Mouse (Mus musculus): ENCODE measurements around the gene Trpv5. TPM values are rescaled to one million over a fixed set of nuclear protein-coding genes. Genes with fewer than 3 reads are reported as not detected.
A peak's percentile ranks its signal among the peaks of the same experiment; 100 is the strongest.

The Trpv5 gene
- polyA plus RNA-seq, 1 experiment from 2014 or later: not detected

DNA sequence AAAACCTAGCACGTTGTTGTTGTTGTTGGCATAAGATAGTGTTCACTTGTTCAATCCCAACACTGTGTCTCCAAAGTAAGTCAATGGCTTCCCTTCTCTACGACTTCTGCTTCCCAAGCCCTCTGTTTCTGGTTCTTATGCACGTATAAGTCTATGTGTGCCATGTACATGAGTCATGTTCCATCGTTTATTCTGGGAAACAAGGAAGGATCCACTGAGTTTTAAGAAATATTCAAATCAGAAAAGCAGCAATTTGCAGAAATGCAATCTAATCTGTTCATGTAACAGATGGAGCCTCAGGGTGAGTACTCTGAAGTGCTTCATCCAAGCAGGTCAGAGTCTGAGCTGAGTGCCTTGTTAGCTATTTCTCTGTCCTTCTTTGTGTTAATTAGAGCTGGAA is 49.0 kb downstream of the Trpv5 start:
- Histone ChIP-seq H3K4me3 (ENCODE audit: low read length) (no peak overlapping the region), H3K36me3 (ENCODE audit: control insufficient read depth, insufficient read depth, low read length) (no peaks in the 10 kb centered on the region), H3K27ac (ENCODE audit: low read length) (no peak overlapping the region), H3K4me2 (ENCODE audit: low read depth, low read length) (no peak overlapping the region), H3K27me3 (ENCODE audit: control insufficient read depth, insufficient read depth, low read depth, low read length) (no peaks in the 10 kb centered on the region), H3K9ac (ENCODE audit: low read length) (no peak overlapping the region), H3K4me1 (replicated peaks; ENCODE audit: control insufficient read depth, insufficient read depth, low read length) (no peaks in the 10 kb centered on the region), H3K9me3 (ENCODE audit: control insufficient read depth, low read length) (no peaks in the 10 kb centered on the region)
- no peak for ATAC-seq (ENCODE audit: low read depth)
- WGBS: 78% methylated on average over 4 of the region's 4 CpGs

DNA sequence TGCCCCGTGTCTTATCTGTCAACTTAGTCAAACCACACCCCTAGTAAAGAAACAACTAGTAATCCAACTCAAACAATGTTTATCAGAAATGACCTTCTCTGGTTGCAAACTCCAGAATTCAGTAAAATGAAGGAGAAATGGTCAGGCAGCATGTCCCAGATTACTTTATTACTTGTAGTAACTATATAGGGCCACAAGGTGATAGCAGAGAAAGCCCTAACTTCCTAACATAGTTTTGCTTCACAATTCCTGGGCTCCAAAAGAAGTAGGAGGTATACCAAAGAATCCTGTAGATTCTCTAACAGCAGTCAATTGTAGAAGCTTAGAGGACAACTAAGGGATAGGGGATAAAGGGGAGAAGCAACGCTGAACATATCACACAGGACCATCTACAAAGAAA is 49.8 kb downstream of the Trpv5 start:
- Histone ChIP-seq H3K4me2 (ENCODE audit: low read depth, low read length) (no peak overlapping the region), H3K4me3 (ENCODE audit: low read length) (no peak overlapping the region), H3K27ac (ENCODE audit: low read length) (no peak overlapping the region), H3K9me3 (ENCODE audit: control insufficient read depth, low read length) (no peaks in the 10 kb centered on the region), H3K27me3 (ENCODE audit: control insufficient read depth, insufficient read depth, low read depth, low read length) (no peaks in the 10 kb centered on the region), H3K4me1 (replicated peaks; ENCODE audit: control insufficient read depth, insufficient read depth, low read length) (no peaks in the 10 kb centered on the region), H3K36me3 (ENCODE audit: control insufficient read depth, insufficient read depth, low read length) (no peaks in the 10 kb centered on the region), H3K9ac (ENCODE audit: low read length) (no peak overlapping the region)
- ATAC-seq (ENCODE audit: low read depth): no peak
- WGBS: 45% methylated on average over 2 of the region's 2 CpGs

DNA sequence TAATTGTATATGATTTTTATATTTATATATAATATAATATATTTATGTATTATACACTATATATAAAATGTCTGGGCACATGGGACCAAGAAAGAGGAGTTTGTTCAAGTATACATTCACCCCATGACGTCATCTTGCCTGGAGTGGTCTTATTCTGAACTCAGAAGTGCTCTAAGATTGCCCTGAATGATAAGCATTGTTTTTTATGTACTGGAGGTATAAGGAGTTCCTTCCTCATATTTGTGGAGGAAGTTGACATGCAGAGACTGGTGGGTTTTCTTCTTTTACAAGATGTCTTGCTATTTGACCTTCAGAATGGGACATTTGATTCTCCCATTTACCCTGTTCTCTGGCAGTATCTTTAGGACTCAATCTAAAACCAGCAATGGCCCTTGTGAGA is 52.4 kb downstream of the Trpv5 start:
- H3K27me3 ChIP-seq (ENCODE audit: control insufficient read depth, insufficient read depth, low read depth, low read length): no peaks in the 10 kb centered on the region
- ATAC-seq (ENCODE audit: low read depth): no peak
- H3K4me3 ChIP-seq (ENCODE audit: low read length): no peak overlapping the region
- no peaks in the 10 kb centered on the region for H3K36me3 ChIP-seq (ENCODE audit: control insufficient read depth, insufficient read depth, low read length)
- H3K9ac ChIP-seq (ENCODE audit: low read length): no peak overlapping the region
- no peak overlapping the region for H3K27ac ChIP-seq (ENCODE audit: low read length)
- H3K4me1 ChIP-seq (replicated peaks; ENCODE audit: control insufficient read depth, insufficient read depth, low read length): no peaks in the 10 kb centered on the region
- H3K4me2 ChIP-seq (ENCODE audit: low read depth, low read length): no peak overlapping the region
- no peaks in the 10 kb centered on the region for H3K9me3 ChIP-seq (ENCODE audit: control insufficient read depth, low read length)
- 53% methylated on average over 1 of the region's 1 CpGs for WGBS

DNA sequence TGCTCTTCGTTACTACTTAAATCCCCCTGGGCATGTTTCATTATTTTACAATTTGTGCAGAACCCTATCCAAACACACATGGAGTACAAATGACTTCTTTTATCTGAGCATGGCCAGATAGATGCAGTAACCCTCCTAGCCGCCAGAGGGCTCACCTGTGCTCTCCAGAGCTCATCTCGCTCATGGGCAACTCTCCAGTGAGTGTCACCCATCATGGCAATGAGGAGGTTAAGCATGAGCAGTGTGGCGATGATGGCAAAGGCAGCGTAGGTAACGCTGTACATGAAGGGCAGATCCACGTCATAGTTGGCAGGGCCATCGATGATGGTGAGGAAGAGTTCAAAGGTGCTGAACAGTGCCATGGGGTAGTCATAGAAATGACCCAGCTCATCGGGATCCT is 57.9 kb downstream of the Trpv5 start:
- no peaks in the 10 kb centered on the region for H3K9me3 ChIP-seq (ENCODE audit: control insufficient read depth, low read length)
- H3K4me3 ChIP-seq (ENCODE audit: low read length): no peak overlapping the region
- H3K27ac ChIP-seq (ENCODE audit: low read length): no peak overlapping the region
- H3K4me1 ChIP-seq (replicated peaks; ENCODE audit: control insufficient read depth, insufficient read depth, low read length): no peaks in the 10 kb centered on the region
- ATAC-seq (ENCODE audit: low read depth): no peak
- no peak overlapping the region for H3K9ac ChIP-seq (ENCODE audit: low read length)
- no peak overlapping the region for H3K4me2 ChIP-seq (ENCODE audit: low read depth, low read length)
- WGBS: 63% methylated on average over 9 of the region's 9 CpGs
- no peaks in the 10 kb centered on the region for H3K27me3 ChIP-seq (ENCODE audit: control insufficient read depth, insufficient read depth, low read depth, low read length)
- no peaks in the 10 kb centered on the region for H3K36me3 ChIP-seq (ENCODE audit: control insufficient read depth, insufficient read depth, low read length)

DNA sequence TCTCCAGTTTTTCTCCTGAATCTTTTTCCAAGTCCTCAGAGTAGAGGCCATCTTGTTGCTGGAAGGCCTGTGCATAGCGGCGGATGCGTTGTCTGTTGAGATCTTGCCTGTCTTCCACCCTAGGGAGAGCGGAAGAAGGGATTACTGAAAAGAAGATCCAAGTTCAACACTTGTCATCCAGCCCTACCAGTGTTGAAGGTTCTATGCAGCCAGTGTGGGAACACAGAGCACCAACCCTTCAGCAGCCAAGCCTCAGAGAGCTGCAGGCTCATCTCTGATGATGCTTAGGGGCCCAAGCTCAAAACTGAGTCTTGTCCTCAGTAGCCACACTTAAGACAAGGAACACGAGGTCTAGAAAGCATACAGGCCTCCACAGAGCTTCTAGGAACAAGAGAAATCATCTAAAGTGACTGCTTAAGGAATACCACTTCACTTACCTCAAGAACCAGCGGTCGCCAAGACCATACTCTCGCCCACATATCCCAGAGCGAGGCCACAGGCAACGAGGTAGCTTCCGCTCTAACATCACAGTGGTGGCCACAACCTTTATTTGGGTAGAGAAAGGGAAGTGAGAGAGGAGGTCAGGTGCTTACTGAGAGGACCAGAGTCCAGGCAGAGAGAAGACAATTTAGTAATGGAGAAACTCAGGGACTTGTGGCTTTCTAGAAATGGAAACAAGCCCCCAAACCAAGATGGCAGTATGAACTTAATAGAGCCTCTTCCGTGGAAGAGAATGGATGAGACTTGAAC is 59.2 kb downstream of the Trpv5 start:
- no peaks in the 10 kb centered on the region for H3K4me1 ChIP-seq (replicated peaks; ENCODE audit: control insufficient read depth, insufficient read depth, low read length)
- no peaks in the 10 kb centered on the region for H3K9me3 ChIP-seq (ENCODE audit: control insufficient read depth, low read length)
- no peaks in the 10 kb centered on the region for H3K36me3 ChIP-seq (ENCODE audit: control insufficient read depth, insufficient read depth, low read length)
- 89% methylated on average over 12 of the region's 12 CpGs for WGBS
- no peak for ATAC-seq (ENCODE audit: low read depth)
- H3K9ac ChIP-seq (ENCODE audit: low read length): no peak overlapping the region
- no peaks in the 10 kb centered on the region for H3K27me3 ChIP-seq (ENCODE audit: control insufficient read depth, insufficient read depth, low read depth, low read length)
- no peak overlapping the region for H3K4me2 ChIP-seq (ENCODE audit: low read depth, low read length)
- H3K4me3 ChIP-seq (ENCODE audit: low read length): no peak overlapping the region
- no peak overlapping the region for H3K27ac ChIP-seq (ENCODE audit: low read length)

DNA sequence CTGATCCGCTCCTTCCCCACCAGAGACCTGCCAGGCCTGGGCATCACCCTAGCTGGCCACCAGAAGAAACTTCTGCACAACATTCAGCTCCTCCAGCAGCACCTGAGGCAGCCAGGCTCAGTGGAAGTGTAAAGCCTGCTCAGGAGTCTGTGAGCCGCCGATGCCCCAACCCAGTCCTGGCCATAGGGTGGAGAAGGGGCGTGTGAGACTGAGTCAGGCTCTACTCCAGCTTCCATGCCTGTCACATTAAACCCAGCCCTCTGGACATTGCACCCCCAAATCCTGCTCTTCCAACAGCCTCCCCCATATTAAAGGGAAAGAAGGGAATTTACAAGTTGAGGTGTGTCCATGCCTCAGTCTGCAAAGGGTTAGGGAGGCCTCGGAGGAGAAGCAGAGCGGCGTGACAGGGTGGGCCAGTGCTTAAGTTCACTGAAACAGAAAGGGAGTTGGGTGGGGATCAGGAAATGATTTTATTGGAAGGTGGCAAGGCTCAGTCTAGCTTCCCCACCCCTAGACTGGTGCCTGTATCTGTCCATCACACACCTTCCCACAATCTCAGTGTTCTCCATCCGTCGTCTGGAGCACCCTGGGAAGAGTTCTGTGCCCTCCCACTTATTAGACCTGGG is 60.3 kb downstream of the Trpv5 start:
- Histone ChIP-seq H3K36me3 (ENCODE audit: control insufficient read depth, insufficient read depth, low read length) (no peaks in the 10 kb centered on the region), H3K4me2 (ENCODE audit: low read depth, low read length) (no peak overlapping the region), H3K9me3 (ENCODE audit: control insufficient read depth, low read length) (no peaks in the 10 kb centered on the region), H3K9ac (ENCODE audit: low read length) (no peak overlapping the region), H3K27me3 (ENCODE audit: control insufficient read depth, insufficient read depth, low read depth, low read length) (no peaks in the 10 kb centered on the region), H3K4me3 (ENCODE audit: low read length) (no peak overlapping the region), H3K27ac (ENCODE audit: low read length) (no peak overlapping the region), H3K4me1 (replicated peaks; ENCODE audit: control insufficient read depth, insufficient read depth, low read length) (no peaks in the 10 kb centered on the region)
- WGBS: 86% methylated on average over 9 of the region's 9 CpGs
- ATAC-seq (ENCODE audit: low read depth): no peak

DNA sequence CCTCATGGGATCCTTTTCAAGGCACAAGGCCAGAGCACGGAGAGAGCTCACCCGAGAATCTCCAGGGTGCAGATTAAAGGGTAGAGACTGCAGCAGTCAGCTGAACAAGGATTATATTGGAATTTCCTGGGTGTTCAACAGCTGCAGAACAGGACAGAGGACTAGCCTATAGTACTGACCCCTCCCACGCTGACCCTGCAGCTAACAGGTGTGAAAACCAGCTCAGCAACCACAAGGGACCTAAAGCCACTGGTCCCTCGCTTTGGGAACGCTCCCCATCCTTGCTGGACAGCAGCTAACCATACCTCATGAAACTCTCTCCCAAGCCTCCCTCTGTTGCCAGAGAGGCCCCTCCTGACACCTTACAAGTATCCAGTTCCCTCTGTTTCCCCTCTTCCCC is 72.9 kb downstream of the Trpv5 start:
- Histone ChIP-seq H3K9me3 (ENCODE audit: control insufficient read depth, low read length) (no peaks in the 10 kb centered on the region), H3K4me3 (ENCODE audit: low read length) (no peak overlapping the region), H3K4me1 (replicated peaks; ENCODE audit: control insufficient read depth, insufficient read depth, low read length) (peaks cover 9% of the 10 kb centered on the region), H3K4me2 (ENCODE audit: low read depth, low read length) (no peak overlapping the region), H3K27me3 (ENCODE audit: control insufficient read depth, insufficient read depth, low read depth, low read length) (no peaks in the 10 kb centered on the region), H3K36me3 (ENCODE audit: control insufficient read depth, insufficient read depth, low read length) (no peaks in the 10 kb centered on the region), H3K9ac (ENCODE audit: low read length) (no peak overlapping the region), H3K27ac (ENCODE audit: low read length) (no peak overlapping the region)
- WGBS: 52% methylated on average over 5 of the region's 5 CpGs
- ATAC-seq (ENCODE audit: low read depth): no peak

DNA sequence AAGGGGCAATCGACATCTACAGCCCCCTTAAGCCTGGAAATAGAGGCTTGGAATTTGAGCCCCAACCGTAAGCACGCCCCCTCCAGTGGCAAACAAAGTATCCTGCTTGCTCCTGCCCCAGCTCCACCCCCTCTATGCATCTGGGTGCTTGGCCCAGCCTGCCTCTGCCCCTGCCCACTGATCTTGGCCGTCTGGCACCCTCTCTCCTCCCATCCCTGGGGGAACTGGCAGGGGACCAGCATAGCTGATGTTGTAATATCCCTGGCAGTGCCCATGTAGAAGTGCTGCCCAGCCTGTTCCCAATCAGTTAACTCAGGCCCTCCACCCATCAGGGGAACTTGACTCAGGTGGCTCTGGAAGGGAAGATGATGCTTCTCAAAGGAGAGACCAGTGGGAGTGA is 74.4 kb downstream of the Trpv5 start:
- ATAC-seq (ENCODE audit: low read depth): 0 out of 2 replicates have a peak, but pooled peaks have one; percentile 3
- Histone ChIP-seq H3K9me3 (ENCODE audit: control insufficient read depth, low read length) (no peaks in the 10 kb centered on the region), H3K27ac (ENCODE audit: low read length) (no peak overlapping the region), H3K4me2 (ENCODE audit: low read depth, low read length) (peak overlapping the region; percentile 96), H3K4me1 (replicated peaks; ENCODE audit: control insufficient read depth, insufficient read depth, low read length) (peaks cover 9% of the 10 kb centered on the region), H3K36me3 (ENCODE audit: control insufficient read depth, insufficient read depth, low read length) (no peaks in the 10 kb centered on the region), H3K27me3 (ENCODE audit: control insufficient read depth, insufficient read depth, low read depth, low read length) (no peaks in the 10 kb centered on the region), H3K4me3 (ENCODE audit: low read length) (peak overlapping the region; percentile 77), H3K9ac (ENCODE audit: low read length) (peak overlapping the region; percentile 80)
- 17% methylated on average over 4 of the region's 4 CpGs for WGBS

DNA sequence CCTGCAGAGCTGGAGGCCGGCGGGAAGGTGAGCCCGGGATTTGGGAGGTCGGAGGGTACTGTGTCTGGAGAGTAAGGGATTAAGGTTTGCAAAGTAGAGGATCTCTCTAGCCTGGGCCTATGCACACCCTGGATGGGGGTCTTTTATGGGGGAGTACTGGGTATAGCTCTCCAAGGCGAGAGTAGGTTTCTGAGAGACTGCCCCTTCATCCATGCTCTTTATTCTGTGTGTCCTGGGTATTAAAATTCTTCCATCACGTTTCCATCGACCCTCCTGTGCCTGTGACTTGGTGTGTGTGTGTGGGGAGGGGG is 74.8 kb downstream of the Trpv5 start:
- peak overlapping the region; percentile 80 for H3K9ac ChIP-seq (ENCODE audit: low read length)
- ATAC-seq (ENCODE audit: low read depth): peak; percentile 24
- 1% methylated on average over 7 of the region's 7 CpGs for WGBS
- peak overlapping the region; percentile 30; the same call in 1 of the 2 replicates for H3K27ac ChIP-seq (ENCODE audit: low read length)
- peaks cover 9% of the 10 kb centered on the region for H3K4me1 ChIP-seq (replicated peaks; ENCODE audit: control insufficient read depth, insufficient read depth, low read length)
- peak overlapping the region; percentile 96 for H3K4me2 ChIP-seq (ENCODE audit: low read depth, low read length)
- H3K27me3 ChIP-seq (ENCODE audit: control insufficient read depth, insufficient read depth, low read depth, low read length): no peaks in the 10 kb centered on the region
- peak overlapping the region; percentile 77 for H3K4me3 ChIP-seq (ENCODE audit: low read length)
- H3K36me3 ChIP-seq (ENCODE audit: control insufficient read depth, insufficient read depth, low read length): no peaks in the 10 kb centered on the region
- no peaks in the 10 kb centered on the region for H3K9me3 ChIP-seq (ENCODE audit: control insufficient read depth, low read length)
